Mouse (Mus musculus) layer of hippocampus, adult 9-10 months (tissue): Measurements from ENCODE around the gene Med16.
A peak's percentile ranks its signal among the peaks of the same experiment; 100 is the strongest.

Source experiments
- DNase-seq: peaks from one replicate; pipeline ENCODE4 v3.0.0; 2022; ENCODE audit warnings: low spot score

Med16 gene

GRCm38 (mm10) chr10:79908167-79909091 lies at the start of gene Med16:
Med16 (minus strand) TSS chr10:79908923.
- peak; percentile 96 for DNase-seq

- peak; percentile 64 for DNase-seq
Measured at GRCm38 (mm10) chr10:79958140-79958816, 49.6 kb upstream of the Med16 start.

- no peak for DNase-seq
Measured at GRCm38 (mm10) chr10:79956643-79957154, 48.0 kb upstream of the Med16 start.

GRCm38 (mm10) chr10:79955691-79956090 lies 47.0 kb upstream of the Med16 start:
- no peak for DNase-seq

- DNase-seq: no peak
Measured at GRCm38 (mm10) chr10:79953946-79954345, 45.2 kb upstream of the Med16 start.

- DNase-seq: no peak
Measured at GRCm38 (mm10) chr10:79950661-79951060, 41.9 kb upstream of the Med16 start.

- no peak for DNase-seq
Measured at GRCm38 (mm10) chr10:79949873-79950272, 41.1 kb upstream of the Med16 start.

GRCm38 (mm10) chr10:79947502-79947901 lies 38.8 kb upstream of the Med16 start:
- no peak for DNase-seq

- DNase-seq: no peak
Measured at GRCm38 (mm10) chr10:79946752-79947322, 38.1 kb upstream of the Med16 start.

- DNase-seq: no peak
Measured at GRCm38 (mm10) chr10:79945507-79946234, 36.9 kb upstream of the Med16 start.

- no peak for DNase-seq
Measured at GRCm38 (mm10) chr10:79943471-79943901, 34.8 kb upstream of the Med16 start.

- no peak for DNase-seq
Measured at GRCm38 (mm10) chr10:79942988-79943387, 34.3 kb upstream of the Med16 start.

GRCm38 (mm10) chr10:79940749-79941148 lies 32.0 kb upstream of the Med16 start:
- no peak for DNase-seq

- DNase-seq: no peak
Measured at GRCm38 (mm10) chr10:79937775-79938526, 29.2 kb upstream of the Med16 start.

- no peak for DNase-seq
Measured at GRCm38 (mm10) chr10:79936911-79937441, 28.3 kb upstream of the Med16 start.

GRCm38 (mm10) chr10:79936284-79936910 lies 27.7 kb upstream of the Med16 start:
- DNase-seq: no peak

- no peak for DNase-seq
Measured at GRCm38 (mm10) chr10:79934794-79935569, 26.3 kb upstream of the Med16 start.

GRCm38 (mm10) chr10:79934272-79934721 lies 25.6 kb upstream of the Med16 start:
- DNase-seq: no peak

- no peak for DNase-seq
Measured at GRCm38 (mm10) chr10:79933861-79934260, 25.1 kb upstream of the Med16 start.
